Mouse (Mus musculus) liver, adult 2 months (tissue): ENCODE data around the gene Gdpd2.

Experiments used
- CTCF ChIP-seq: fragments of 200-500 bp; IDR thresholded peaks from 2 replicates; pipeline ENCODE4 v1.5.1; 2011; ENCODE audit warnings: low read depth, low read length, control low read depth
- POLR2A ChIP-seq: fragments of 200-500 bp; IDR thresholded peaks from 2 replicates; pipeline ENCODE4 v1.6.1; 2011; ENCODE audit warnings: low read length, control low read depth; ENCODE audit not compliant: insufficient read depth; ENCODE audit errors: extremely low read depth

DNA sequence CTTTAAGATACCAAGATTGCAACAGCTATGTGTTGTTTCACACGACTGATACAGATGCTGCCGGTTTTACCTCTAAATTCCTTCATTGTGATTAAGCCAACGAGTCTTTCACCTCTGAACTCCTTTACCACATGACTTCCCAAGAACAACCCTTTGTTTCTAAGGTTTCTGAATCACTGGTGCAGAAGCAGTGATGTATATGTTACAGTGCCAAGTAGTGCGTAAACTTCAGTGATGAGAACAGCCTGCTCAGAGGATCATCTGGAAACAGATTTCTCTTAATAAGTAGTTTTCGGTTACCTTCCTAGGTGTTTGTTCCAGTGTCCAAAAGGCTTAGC, 41.7 kb upstream of the Gdpd2 start:
- no peak for TF ChIP-seq CTCF
- no peak for TF ChIP-seq POLR2A
